Mouse (Mus musculus): ENCODE measurements at regions not wholly inside any gene's neighbourhood (a gene's known extent, or its start where the extent isn't known, plus 50 kb on each side); places are given as distances from the start of the nearest gene placed in this dataset.
"Not testable (repeated sequence)": the region's sequence is repeated elsewhere in the genome, so short reads cannot be mapped to it uniquely, and the experiment has no call there.

- DNase-seq (ENCODE audit: low spot score) = no peak
Measured at GRCm38 (mm10) chr1:154018241-154018640, 118.2 kb upstream of the Teddm2 start.

DNA sequence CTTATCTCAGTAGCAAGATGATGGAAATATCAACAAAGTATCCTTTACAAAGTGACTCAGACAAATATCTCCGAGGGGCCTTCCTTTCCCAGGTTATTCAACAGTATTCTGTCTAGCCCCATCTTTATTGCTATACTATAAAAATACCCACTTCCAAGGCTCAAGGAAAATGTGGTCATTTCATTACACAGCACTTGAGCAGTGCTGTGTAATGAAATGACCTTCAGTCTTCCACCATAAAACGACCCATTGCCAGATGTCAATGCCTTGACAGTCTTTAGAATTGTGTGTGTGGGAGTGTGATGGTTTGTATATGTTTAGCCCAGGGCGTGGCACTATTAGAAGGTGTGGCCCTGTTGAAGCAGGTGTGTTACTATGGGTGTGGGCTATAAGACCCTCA lies 124.3 kb upstream of the Teddm2 start:
- DNase-seq (ENCODE audit: low spot score) = no peak

DNA sequence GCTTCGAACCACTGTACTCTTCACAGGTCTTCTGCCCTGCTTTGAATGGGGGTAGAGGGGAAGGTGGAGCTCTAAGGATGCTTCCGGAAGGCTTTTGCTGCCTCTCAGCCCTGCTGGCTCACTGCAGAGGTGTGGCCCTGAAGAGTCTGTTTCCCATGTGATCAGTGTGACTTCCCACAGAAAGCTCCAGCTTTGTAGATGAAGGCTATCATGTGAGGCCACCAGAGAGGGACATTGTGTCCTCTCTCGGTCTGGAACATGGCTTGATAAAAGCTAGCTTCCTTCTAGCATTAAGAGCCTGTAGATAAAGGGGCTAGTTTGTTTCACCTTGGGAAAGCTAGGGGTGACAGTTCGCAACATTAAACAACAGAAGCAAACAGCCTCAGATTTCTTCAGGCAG lies 127.3 kb upstream of the Teddm2 start:
- DNase-seq (ENCODE audit: low spot score) = no peak

GRCm38 (mm10) chr1:154029826-154030225 lies 129.8 kb upstream of the Teddm2 start:
- DNase-seq (ENCODE audit: low spot score) = no peak

DNA sequence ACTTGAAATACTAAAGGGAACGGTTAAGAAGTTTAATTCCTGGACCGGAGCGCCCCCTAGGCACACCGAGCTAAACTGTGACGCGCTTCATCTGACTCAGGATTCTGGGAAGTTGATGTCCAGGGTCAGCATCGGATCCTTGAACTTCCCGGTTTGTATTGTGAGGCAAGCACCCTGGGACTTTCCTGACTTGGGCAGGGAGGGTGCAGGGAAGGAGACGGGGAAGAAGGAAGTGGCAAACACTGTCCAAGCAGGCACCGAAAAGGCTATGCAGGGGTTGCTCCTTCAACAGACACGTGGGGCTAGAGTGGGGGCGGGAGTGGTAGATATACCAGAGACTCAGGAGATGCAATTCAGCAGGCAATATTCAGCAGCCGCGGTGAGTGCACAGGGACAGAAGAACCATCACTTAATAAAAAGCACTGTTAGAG lies 132.7 kb upstream of the Teddm2 start:
- DNase-seq (ENCODE audit: low spot score) = peak; percentile 87

- DNase-seq (ENCODE audit: low spot score) = peak; percentile 32
Measured at GRCm38 (mm10) chr1:154033958-154034606, 134.1 kb upstream of the Teddm2 start.

DNA sequence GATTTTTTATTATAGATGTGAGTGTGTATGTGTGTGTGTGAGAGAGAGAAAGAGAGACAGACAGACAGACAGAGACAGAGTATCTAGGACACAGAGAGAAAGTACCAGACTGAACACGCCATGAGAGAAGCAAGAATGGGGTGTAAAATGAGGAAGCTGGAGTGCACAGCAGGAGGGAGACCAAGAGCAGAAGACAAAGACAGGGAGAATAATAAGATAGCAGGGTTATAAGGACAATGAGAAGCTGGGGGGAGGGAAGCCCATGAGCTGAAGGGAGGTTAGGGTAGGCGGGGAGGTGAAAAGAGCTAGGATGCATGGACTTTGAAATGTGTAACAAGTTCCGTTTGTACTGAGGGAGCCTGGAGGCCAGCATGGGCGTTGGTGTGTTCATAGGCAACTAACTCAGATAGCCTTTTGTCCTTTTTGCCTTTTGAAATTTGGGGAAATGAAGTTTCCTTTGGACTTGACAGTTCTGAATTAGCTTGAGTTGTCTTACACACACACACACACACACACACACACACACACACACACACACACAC lies 136.8 kb upstream of the Teddm2 start:
- DNase-seq (ENCODE audit: low spot score) = no peak

- DNase-seq (ENCODE audit: low spot score) = no peak
Measured at GRCm38 (mm10) chr1:154038241-154038640, 138.2 kb upstream of the Teddm2 start.

DNA sequence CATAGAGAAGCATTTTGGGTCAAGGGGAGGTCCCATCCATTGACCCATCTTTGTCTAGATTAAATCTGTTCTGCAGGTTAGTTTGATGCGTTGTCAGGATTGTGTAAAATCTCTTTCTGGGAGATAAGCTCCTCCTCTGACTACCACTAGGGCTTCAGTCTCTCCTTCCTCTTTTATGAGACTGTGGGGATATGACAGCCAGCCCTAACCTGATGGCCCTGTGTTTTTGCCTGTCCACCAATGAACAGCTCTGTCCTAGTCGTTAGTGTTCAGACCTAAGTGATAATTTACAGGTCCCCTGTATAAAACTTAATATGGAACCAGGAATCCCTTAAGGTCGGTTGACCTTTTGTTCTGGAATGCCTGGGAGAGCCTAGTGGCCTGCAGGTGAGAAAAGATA lies 140.9 kb upstream of the Teddm2 start:
- DNase-seq (ENCODE audit: low spot score) = no peak

DNA sequence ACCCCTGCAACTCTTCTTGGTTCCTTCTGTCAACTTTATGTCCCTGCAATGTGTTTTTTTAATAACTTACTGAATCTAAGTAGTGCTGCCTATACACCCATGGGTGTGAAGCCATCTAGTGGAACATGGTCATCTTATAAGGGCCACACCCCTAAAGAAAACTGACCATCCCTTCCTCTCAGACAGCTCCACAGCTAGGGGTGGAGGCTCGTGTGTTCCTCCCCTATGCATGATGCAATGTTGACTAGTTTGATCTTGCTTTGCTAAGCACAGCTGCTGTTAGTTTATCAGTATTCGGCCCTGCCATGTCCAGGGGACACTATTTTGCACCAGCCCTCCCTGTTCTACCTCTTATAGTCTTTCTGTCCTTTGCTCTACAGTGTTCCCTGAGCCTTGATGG lies 142.9 kb upstream of the Teddm2 start:
- DNase-seq (ENCODE audit: low spot score) = no peak

DNA sequence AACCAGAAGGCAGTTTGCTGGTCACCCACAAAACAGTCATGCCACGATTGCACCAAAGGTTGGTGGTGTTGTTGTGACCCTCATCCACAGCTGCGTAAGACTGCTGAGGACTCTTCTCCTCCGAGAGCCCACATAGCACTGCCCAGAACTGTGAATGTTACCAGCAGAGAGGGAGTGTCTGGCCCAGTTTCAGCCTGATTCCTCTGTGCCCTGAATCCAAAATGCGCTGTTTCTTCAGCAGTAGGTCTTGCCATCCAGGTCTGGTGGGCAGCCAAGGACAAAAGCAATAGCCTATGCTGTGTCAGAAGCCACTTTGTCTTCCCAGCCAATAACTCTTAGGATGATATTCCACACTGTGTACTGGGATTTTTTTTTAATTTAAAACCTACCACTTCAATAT lies 144.7 kb upstream of the Teddm2 start:
- DNase-seq (ENCODE audit: low spot score) = no peak

DNA sequence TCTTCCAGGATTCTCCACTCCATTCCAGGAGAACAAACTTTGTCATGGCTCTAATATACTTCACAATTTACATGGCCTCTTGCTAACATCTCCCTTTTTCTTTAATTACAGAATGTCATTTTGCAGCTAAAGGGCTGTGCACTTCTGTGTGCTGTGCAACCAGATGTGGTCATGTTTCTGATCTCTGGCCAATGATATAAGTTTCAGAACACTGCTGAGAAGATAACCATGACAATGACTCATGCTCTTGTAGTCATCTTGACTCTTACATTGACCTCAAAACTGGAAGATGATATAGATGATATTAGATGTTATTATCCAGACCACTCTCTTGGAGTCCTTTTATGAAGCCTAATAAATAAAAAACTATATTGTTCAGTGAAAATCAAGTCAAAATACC lies 145.9 kb upstream of the Teddm2 start:
- no peak for DNase-seq (ENCODE audit: low spot score)

DNA sequence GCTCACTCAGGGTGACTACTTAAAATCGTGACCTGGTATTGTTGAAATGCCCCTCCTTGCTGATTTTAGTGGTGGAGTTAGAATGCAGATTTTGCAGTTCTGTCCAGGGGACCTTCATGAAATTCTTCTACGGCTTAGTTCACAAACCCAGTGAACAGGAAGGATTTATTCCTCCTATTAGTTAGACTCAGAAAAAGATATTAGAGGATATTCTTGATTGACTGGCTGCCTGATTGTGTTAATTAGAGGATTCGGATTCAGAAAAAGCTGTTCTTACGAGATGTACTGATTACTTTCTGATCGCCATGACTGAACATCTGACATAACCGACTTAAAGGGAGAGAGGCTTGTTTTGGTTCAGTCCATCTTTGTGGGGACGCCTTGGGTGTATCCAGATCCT lies 147.3 kb upstream of the Zfp648 start:
- DNase-seq (ENCODE audit: low spot score) = no peak

DNA sequence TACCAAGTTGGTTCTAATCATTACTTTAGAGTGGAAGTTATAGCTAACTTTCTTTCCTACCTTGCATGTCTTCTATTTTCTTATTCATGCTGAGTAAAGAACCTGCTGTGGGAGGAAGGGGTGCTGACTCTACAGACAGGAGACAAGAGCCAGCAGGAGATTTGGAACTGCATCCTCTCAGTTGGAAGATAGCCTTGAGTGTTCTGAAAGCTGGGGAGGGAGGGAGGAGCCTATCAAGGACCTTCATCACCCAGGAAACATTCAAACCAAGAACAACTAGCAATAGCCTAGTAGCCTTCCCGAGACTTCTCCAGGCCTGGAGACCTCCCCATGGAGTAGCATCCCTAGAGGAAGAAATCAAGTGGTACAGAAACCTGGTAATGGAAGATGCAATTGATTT lies 146.1 kb upstream of the Zfp648 start:
- DNase-seq (ENCODE audit: low spot score) = no peak

DNA sequence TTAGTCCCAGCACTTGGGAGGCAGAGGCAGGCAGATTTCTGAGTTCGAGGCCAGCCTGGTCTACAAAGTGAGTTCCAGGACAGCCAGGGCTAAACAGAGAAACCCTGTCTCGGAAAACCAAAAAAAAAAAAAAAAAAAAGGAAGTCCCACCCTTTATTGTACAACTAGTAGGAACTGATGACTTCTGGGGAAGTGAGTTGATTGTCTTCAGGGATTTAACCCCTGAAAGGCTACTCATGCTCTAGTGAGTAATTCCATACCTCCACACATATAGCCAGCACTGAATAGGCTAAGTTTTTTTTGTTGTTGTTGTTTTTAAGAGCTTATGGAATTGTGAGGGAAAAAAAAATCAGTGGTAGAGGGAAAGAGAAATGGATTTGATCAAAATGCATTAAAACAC lies 139.6 kb upstream of the Zfp648 start:
- not testable (repeated sequence) for DNase-seq (ENCODE audit: low spot score)

DNA sequence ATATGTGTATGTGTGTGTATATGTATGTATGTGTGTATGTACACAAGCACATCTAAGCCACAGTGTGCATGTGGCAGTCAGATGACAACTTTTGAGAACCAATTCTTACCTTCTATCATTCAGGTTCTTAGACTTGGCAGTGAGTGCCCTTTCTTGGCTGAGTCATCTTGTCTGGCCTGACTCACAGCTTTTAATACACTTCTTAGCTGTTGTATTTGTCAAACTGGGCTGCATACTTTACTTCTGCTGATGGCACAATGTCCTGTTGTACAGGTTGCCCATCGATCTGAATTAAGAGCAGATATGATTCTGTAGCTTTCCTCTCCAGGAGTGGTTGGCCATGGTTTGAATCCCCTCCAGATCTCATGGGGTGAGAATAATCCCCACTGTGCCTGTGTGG lies 139.1 kb upstream of the Zfp648 start:
- no peak for DNase-seq (ENCODE audit: low spot score)

DNA sequence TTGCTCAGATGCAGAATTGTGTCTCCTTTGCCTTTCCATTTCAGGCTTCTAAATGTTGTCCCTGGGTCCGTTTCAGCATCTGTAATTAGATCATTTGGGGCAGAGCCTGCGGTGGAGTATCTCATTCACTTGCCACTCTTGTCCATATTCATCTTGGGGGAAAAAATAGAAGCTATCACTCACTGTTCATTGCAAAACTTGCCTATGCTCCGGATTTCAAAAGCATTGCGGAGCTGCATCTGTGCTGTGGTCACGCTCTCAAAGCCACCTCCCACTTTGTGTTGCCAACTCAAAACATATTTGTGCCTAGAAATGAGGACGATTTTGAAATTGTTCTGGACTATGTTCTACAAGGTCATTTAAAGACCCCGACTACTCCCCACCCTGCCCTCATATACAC lies 138.3 kb upstream of the Zfp648 start:
- no peak for DNase-seq (ENCODE audit: low spot score)

- no peak for DNase-seq (ENCODE audit: low spot score)
Measured at GRCm38 (mm10) chr1:154064633-154065032, 136.4 kb upstream of the Zfp648 start.

DNA sequence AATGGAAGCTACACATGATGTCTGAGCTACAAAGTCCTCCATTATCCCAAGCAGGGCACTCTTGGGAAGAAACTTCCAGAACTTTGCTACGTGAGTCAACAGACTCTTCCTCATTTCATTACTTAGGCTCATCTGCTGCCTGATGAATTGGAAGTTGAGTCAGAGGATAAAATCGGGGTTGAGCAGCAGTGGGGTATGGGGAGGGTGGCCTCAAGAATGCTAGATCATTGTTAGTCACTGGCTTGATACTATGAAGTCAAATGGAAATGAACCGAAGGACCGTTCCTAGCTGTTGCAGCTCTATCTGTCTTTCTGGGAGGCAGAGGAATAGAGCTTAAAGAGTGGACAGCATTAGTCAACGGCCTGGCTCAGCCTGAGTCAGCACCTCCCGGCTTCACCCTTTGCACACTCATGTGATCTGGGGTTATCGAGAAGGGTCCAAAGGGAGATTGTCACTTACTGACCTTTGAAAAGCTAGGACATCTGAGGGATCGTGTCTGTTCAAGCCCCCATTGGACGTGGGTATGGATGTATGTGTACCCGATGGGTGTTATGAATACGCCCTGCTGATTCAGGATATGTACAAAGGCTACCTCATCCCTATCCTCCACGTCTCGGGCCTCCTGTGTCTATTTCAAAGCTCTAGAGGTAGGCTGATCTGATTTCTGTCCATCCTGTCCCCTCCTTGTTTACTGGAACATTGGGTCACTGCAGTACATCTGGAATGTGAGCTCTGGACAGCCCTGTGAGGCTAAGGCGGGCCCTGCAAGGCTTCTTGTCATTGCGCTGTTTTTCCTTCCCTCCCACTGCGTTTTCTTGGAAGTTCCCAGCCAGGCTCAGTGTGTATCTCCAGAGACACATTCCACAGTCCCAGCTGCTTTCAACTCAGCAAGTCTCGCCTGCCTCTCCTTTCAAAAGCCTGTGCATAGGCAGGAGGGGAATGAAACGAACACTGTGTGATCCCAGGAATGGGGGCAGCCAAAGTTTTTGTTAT lies 135.4 kb upstream of the Zfp648 start:
- DNase-seq (ENCODE audit: low spot score) = peak; percentile 13

GRCm38 (mm10) chr1:154067856-154068255 lies 133.1 kb upstream of the Zfp648 start:
- no peak for DNase-seq (ENCODE audit: low spot score)

DNA sequence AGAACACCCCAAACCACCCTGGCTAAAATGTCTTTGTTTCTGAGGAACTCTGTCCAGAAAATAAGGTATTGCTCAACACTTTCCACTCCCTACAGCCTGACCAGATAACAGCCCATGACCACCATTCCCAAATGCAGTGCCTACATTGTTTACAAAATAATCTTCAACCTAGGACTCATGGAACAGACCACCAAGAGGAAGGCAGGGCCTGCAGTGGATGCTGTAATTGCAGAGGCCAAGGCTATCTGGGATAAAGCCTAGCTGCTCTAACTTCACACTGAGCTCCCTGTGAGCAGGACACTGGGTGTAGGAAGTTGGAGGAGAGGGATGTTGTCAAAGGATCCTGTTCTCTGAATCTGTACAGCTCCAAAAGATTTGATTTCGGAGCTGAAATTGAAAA lies 126.7 kb upstream of the Zfp648 start:
- DNase-seq (ENCODE audit: low spot score) = no peak

GRCm38 (mm10) chr1:154076684-154077475 lies 124.1 kb upstream of the Zfp648 start:
- no peak for DNase-seq (ENCODE audit: low spot score)

All from embryo, embryonic 10 days (tissue).